Mouse (Mus musculus): Measurements from ENCODE around the gene Lrrc31.

DNA sequence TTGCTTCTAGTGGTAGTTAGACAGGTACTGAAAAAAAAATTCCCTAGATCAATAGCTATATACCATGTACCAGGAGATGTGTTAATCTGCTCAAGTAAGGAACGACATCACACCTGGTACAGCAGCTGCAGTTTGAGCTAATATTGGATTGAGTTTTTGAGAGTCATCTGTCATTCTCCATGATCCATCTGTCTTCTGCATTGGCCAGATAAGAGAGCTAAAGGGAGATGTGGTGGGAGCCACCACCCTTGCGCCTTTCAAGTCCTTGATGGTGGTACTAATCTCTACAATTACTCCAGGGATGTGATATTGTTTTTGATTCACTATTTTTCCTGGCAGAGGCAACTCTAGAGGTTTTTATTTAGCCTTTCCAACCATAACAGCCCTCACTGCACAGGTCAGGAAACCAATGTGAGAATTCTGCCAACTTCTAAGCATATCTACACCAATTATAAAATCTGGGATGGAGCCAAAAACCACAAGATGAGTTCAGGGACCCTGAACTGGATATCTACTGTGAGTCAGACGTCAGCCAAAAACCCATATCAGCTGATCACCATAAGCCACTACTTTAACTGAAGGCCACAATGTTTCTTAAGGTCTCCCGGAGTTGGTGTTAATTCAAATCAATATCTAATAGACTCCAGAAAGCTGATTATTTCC, 7.1 kb upstream of the Lrrc31 start:
- TF ChIP-seq EP300 (IDR thresholded peaks at IDR 0.05; ENCODE audit: low read depth) (no peak), CTCF (IDR thresholded peaks at IDR 0.05; ENCODE audit: low read depth) (no peak)
